Mouse (Mus musculus) kidney, adult 9 months (tissue): ENCODE measurements around the gene Mta3.

Source experiments
- DNase-seq: peaks from one replicate; pipeline ENCODE4 v3.0.0; 2022

Gene Mta3

DNA sequence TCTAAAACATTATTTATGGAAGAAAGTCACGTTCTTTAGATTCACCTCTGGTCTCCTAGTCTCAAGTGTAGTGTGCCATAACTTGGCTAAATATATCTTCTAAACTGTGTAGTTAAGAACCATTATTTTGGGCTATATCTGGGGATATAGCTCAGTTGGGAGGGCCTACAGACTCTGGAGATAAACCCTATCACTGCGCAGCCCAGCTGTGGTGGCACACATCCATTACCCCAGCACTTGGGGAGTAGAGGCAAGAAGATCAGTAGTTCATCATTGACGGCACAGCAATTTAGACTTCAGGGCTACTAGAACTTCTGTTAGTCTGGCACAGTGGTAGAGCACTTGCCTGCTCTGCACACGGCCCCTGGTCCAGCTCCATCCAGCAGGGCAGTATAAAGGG is 107.1 kb downstream of the Mta3 start:
- no peak for DNase-seq

- no peak for DNase-seq
Observed at GRCm38 (mm10) chr17:83816996-83817395, 111.0 kb downstream of the Mta3 start.

DNA sequence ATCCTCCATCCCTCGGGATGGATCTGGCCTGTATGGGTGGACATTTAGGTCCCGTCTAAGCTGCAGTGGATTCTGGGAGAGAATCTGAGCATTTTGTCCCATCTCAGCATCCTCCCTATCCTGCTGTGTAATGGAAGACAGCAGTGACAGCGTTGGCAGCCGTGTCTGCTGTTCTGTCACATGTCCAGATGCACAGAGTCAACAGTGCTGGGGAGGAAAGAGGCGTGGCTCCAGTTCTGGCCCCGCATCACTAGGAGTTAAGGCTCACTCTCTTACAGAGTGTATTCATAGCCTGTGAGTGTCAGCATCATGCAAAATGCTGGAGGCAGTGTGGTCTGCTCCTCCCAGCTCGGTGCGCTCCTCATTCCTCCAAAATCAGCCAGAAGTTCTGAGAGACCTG is 113.5 kb downstream of the Mta3 start:
- no peak for DNase-seq

GRCm38 (mm10) chr17:83820701-83821100 is 114.7 kb downstream of the Mta3 start:
- no peak for DNase-seq

DNA sequence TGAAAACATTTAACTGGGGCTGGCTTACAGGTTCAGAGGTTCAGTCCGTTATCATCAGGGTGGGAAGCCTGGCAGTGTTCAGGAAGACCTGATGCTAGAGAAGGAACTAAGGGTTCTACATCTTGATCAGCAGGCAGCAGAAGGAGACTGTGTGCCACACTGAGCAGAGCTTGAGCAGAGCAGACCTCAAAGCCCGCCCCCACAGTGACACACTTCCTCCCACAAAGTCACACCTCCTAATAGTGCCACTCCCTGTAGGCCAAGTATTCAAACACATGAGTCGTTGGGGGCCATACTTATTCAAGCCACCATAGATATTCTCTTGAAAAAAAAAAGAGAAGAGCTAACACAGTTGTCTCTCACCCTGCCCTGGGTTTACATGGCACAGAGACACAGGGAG is 115.9 kb downstream of the Mta3 start:
- DNase-seq, result no peak

DNA sequence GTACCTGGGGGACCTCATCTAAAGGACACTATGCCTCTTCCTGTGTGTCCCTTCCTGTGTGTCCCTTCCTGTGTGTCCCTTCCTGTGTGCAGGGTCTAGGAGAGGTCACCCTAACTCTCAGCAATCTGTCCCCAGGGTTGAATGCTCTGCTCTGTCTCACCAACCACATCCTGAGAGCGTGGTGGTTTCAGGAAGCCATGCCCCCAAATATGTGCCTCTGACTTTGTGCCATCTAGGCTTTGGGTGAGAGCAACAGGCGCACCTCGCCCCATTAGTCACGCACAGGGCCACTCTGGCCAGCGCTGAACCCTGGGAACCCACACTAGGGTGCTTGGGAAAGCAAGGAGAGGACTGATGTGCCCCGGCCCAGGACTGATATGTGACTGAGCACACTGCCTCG is 117.9 kb downstream of the Mta3 start:
- no peak for DNase-seq

GRCm38 (mm10) chr17:83829356-83829755 is 123.4 kb downstream of the Mta3 start:
- no peak for DNase-seq

GRCm38 (mm10) chr17:83830616-83831292 is 124.8 kb downstream of the Mta3 start:
- DNase-seq, result no peak

DNA sequence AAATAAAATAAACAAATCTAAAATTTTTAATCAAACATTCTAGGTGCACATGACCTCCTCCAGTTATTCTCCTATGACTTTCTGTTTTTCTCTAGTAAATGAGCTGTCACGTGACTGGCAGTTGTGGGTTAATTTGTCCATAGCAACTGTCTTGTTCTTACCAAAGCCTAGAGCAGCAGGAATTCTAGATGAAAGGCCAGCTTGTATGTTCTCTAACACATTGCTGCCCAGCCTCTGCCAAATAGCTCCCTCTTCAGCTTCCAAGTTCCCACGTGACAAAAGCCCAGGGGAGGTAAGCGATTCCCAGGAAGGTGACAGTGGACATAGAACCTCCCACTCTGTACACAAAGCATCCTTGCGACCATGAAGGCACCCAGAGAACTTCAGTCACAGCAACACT is 128.2 kb downstream of the Mta3 start:
- no peak for DNase-seq

DNA sequence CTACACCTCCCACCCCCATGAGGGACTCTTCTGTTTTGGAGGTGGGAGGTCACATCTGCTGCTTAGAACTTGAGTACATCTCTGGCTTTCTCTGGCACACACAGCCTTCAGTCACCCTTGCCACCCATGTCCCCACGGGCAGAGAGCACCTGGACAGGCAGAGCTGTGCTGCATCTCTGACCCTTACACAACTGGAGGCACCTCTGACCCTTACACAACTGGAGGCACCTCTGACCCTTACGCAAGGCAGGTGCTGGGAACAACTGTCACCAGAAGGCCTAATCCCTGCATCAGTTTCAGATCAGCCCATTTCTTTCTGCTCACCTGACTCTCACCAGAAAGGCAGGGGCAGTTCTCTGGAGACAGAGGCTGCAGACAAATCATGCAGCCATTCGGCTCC is 130.1 kb downstream of the Mta3 start:
- peak; percentile 41 for DNase-seq

DNA sequence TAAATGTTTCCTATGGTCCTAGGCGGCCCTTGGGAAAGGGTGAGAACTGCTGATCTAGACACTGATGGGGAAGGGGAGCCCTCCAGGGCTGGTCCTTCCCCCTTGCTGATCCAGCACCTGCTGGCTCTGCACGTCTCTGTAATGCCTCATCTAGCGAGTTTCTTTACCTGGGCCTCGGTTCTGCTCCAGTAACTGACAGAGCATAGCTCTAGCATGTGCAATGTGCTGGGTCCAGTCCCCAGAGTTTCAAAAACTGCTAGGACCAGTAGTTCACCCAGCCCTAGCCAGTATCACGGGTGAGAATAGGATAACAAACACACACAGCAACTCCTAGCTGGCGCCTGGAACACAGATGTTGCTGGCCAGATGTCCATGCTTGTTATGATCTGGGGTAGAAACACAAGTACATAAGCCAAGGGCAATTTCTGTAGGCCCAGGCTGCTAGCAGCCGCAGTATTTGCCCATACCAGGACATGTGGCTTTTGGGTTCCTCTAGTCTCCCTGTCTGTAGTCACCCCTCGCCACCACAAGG is 131.8 kb downstream of the Mta3 start:
- DNase-seq, result no peak

- DNase-seq, result no peak
Observed at GRCm38 (mm10) chr17:83839132-83839531, 133.2 kb downstream of the Mta3 start.

DNA sequence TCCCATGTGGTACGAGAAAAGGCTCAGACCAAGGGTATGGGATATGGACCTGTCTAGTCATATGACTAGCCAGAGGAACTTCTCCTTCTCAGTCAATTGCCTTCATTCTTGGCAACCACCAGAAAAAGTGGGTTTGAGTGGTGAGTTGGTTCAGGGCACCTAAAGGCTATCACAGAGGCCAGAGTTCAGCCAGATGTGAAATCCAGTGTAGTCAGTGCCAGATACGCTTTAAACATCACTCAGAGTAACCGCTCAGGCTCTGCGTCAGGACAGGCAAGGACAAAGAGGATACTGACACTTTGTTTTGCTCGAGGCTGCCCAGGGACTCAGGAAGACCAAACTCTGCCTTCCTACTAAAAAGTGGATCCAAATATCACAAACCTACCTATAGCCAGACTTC is 135.0 kb downstream of the Mta3 start:
- DNase-seq, result no peak

DNA sequence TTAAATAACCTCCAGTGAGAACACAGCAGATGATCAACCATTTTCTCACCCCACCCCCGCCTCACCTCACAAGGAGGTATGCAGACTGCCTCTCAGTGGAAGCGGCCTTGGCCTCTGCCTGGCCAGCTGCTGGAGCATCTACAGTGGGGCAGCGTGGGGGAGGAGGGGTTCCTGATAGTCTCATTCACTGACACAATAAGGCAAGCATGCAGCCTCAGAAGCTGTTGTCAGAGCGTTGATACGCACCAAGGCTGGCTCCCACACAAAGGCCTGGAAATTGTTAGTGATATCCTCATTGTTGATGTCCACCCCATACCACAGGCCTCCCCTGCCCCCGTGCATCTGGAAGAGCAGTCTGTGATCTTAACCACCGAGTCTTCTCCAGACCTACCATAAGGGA is 137.8 kb downstream of the Mta3 start:
- DNase-seq, result no peak

DNA sequence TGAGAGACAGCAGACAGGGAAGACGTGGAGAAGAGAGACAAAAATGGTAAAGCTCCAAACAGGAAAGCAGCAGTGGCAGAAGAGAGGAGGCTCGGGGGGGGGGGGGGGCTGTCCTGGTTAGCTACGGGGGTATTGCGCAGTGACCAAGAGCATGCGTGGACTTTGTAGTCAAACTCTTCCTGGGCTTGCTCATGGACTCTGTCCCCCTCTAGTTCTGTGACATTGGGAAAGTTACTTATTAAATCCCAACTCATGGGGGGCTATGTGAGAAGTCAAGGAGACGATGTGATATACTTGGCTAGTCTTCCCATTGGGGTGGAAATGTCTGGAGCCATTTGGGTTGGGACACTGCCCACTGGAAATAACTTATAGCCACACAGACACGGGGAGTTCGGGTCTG is 139.6 kb downstream of the Mta3 start:
- peak; percentile 82 for DNase-seq

GRCm38 (mm10) chr17:83846301-83847021 is 140.5 kb downstream of the Mta3 start:
- DNase-seq, result peak; percentile 96

DNA sequence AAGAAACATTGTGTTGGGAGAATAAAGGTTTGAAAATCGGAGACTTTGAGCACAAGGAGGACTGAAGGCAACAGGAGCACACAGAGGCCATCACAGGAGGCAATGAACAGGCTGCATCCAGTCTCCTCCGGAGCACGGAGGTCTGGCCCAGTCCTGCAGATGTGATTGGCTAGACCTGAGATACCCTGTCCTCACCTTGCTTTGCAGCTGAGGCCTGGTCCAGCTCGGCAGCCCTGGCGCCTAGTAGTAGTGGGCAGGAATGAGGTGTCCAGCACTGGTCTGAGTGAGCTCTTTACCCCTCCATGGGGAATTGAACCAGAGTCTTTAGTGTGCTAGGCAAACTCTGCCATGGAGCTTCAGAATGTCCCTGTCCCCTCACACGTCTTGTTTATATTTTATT is 141.1 kb downstream of the Mta3 start:
- DNase-seq, result no peak

GRCm38 (mm10) chr17:83847815-83848214 is 141.9 kb downstream of the Mta3 start, which contains the start of gene Haao:
Gene Haao (minus strand): TSS chr17:83847963.
- DNase-seq, result peak; percentile 37

DNA sequence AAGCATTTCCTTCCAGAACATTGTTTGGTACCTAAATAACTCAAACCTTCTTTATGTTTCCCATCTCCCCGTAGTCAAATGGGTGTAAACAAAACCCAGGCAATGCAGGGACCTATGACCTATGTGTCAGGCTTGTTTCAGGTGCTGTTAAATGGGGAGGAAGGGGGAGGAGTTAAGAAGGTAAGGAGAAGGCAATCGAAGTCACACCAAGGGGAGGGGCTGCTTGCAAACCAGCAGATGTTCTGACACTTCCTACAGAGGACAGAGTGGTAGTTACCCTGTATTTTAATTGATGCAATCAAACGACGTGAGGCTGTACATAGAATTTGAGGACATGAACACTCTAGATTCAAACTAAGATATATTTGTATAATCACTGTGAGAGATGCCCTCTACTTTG is 142.5 kb downstream of the Mta3 start:
- no peak for DNase-seq

GRCm38 (mm10) chr17:83849081-83849675 is 143.2 kb downstream of the Mta3 start:
- no peak for DNase-seq

DNA sequence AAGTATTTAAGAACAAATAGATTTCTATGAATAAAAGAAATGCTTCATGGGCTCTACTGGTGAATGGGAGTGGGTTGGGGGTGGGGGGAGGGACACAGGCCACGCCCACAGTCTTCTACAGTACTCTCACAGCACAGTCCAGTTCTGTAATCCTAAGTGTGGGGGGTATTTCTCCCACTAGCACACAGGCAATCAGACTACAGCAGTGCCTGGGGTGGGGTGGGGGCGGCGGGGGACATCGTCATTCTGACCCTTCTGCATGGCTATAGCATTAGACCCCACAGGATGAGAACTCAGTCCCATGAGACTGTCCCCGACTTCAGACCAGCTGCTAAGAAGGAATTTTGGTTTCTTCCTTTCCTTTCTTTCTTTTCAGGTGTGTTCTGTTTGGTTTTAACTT is 143.8 kb downstream of the Mta3 start:
- DNase-seq, result no peak

DNA sequence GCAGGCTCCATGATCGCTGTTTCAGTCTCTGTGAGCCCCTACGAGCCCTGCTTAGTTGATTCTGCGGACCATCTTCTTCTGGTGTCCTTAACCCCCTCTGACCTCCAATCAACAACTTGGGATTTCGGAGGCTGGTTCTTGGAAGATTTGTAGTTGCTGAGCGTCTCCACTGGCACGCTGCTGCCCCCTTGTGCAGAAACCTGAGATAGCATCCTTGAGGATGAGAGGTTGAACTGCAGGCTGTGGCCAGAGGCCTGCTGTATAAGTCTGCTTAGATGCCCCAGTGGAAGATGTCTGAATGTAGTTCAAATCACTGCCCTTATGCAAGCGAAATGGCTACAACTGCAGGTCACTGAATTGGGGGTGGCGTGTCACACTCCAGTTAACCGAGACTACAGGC is 144.5 kb downstream of the Mta3 start:
- DNase-seq, result peak; percentile 91

GRCm38 (mm10) chr17:83850864-83851263 is 144.9 kb downstream of the Mta3 start:
- DNase-seq, result no peak

DNA sequence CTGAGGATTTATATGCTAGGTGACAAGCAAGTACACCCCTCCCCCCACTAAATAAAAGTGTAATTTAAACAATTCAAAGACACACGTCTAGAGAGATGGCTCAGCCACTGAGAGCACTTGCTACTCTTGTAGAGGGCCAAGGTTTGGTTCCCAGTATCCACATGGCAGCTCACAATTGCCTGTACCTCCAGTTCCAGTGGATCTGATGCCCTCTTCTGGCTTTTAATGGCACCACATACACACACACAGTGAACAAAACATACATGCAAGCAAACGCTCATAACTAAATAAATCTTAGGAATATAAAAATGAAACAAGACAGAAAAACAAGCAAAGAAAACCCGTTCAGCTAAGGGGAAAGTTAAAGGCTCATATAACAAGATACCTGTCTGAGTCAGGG is 147.9 kb downstream of the Mta3 start:
- DNase-seq, result no peak
